Comparison of ENCODE assay signal across 11 mouse cellular contexts in genomic region chr5:111595438-111595837, GRCm38 (mm10).
DNase-seq lines count a peak whose midpoint lies in the region; ATAC-seq lines count a peak whose summit lies in the region.
"Had no signal": no experiment of that assay in that cellular context is flagged by ENCODE, and none has a peak within 500 bp of the region (broad histone marks: within the 10 kb centered on the region; RNA-seq: fewer than 3 reads in every experiment).

No protein-coding gene starts in this region.

- H3K4me3 ChIP-seq in embryonic facial prominence, embryonic 11.5 days (ENCODE audit: low read depth, low read length), result no peak overlapping the region
- no peak overlapping the region for H3K4me3 ChIP-seq in hindbrain, embryonic 13.5 days
- H3K4me3 ChIP-seq in midbrain, embryonic 13.5 days (replicated peaks), result no peak overlapping the region

- no peaks in the 10 kb centered on the region for H3K36me3 ChIP-seq in embryonic facial prominence, embryonic 11.5 days (replicated peaks; ENCODE audit: control insufficient read depth, insufficient read depth, low read depth, low read length)
- H3K36me3 ChIP-seq in hindbrain, embryonic 13.5 days, result no peaks in the 10 kb centered on the region
- no peaks in the 10 kb centered on the region for H3K36me3 ChIP-seq in midbrain, embryonic 13.5 days

- H3K9ac ChIP-seq in embryonic facial prominence, embryonic 11.5 days (replicated peaks; ENCODE audit: low read length), result no peak overlapping the region
- peak overlapping the region; percentile 21; the same call in 1 of the 2 replicates for H3K9ac ChIP-seq in hindbrain, embryonic 13.5 days
- H3K9ac ChIP-seq in midbrain, embryonic 13.5 days (replicated peaks), result peak overlapping the region; percentile 36; the same call in 1 of the 2 replicates

- H3K9me3 ChIP-seq in embryonic facial prominence, embryonic 11.5 days (replicated peaks; ENCODE audit: control insufficient read depth, low read length), result no peaks in the 10 kb centered on the region
- no peaks in the 10 kb centered on the region for H3K9me3 ChIP-seq in hindbrain, embryonic 13.5 days
- no peaks in the 10 kb centered on the region for H3K9me3 ChIP-seq in midbrain, embryonic 13.5 days

- no peaks in the 10 kb centered on the region for H3K27me3 ChIP-seq in embryonic facial prominence, embryonic 11.5 days (ENCODE audit: control insufficient read depth, insufficient read depth, low read length)
- H3K27me3 ChIP-seq in hindbrain, embryonic 13.5 days, result no peaks in the 10 kb centered on the region
- no peaks in the 10 kb centered on the region for H3K27me3 ChIP-seq in midbrain, embryonic 13.5 days

- peak; percentile 68 for ATAC-seq in common myeloid progenitor, adult 5-6 weeks (replicated peaks; ENCODE audit: low read depth, poor library complexity, severe bottlenecking)
- peak; percentile 63; the same call in 1 of the 2 replicates for ATAC-seq in embryonic facial prominence, embryonic 11.5 days (replicated peaks; ENCODE audit: insufficient number of reproducible peaks, low FRiP score, low TSS enrichment, low read depth)
- peak; percentile 73 for ATAC-seq in hindbrain, embryonic 13.5 days (ENCODE audit: low FRiP score)
- peak; percentile 95 for ATAC-seq in midbrain, embryonic 13.5 days

- peaks cover 7% of the 10 kb centered on the region; the same call in 1 of the 2 replicates for H3K4me1 ChIP-seq in embryonic facial prominence, embryonic 11.5 days (ENCODE audit: control insufficient read depth, insufficient read depth, low read length)
- H3K4me1 ChIP-seq in hindbrain, embryonic 13.5 days (replicated peaks), result peaks cover 64% of the 10 kb centered on the region
- H3K4me1 ChIP-seq in midbrain, embryonic 13.5 days (replicated peaks), result peaks cover 81% of the 10 kb centered on the region

- no peak overlapping the region; the same call in 1 of the 2 replicates for H3K4me2 ChIP-seq in embryonic facial prominence, embryonic 11.5 days (ENCODE audit: low read depth, low read length)
- no peak overlapping the region for H3K4me2 ChIP-seq in hindbrain, embryonic 13.5 days
- H3K4me2 ChIP-seq in midbrain, embryonic 13.5 days (replicated peaks), result no peak overlapping the region

- no peak overlapping the region for H3K27ac ChIP-seq in embryonic facial prominence, embryonic 11.5 days (replicated peaks; ENCODE audit: low read depth, low read length)
- peak overlapping the region; percentile 74 for H3K27ac ChIP-seq in hindbrain, embryonic 13.5 days
- peak overlapping the region; percentile 93 for H3K27ac ChIP-seq in midbrain, embryonic 13.5 days
- H3K27ac ChIP-seq: stomach, postnatal 0 days had no signal

- no peak for DNase-seq in embryonic facial prominence, embryonic 11.5 days (ENCODE audit: low spot score)
- DNase-seq in right cerebral cortex, adult 18-20 months, result no peak
- DNase-seq in frontal cortex, adult 2 months (ENCODE audit: extremely low spot score in 1 of 2, low spot score in 1 of 2), result no peak
- no peak for DNase-seq in thymus, postnatal 25 days
- DNase-seq: cerebellum, postnatal 36 days; kidney, adult 9 months; lung, adult 2 months had no signal

- WGBS in embryonic facial prominence, embryonic 11.5 days, result 67% methylated on average over 12 of the region's 12 CpGs
- WGBS in hindbrain, embryonic 13.5 days, result 13% methylated on average over 12 of the region's 12 CpGs
- 8% methylated on average over 12 of the region's 12 CpGs for WGBS in midbrain, embryonic 13.5 days
